Mouse (Mus musculus): ENCODE measurements around the gene Gabpa.

The Gabpa gene

DNA sequence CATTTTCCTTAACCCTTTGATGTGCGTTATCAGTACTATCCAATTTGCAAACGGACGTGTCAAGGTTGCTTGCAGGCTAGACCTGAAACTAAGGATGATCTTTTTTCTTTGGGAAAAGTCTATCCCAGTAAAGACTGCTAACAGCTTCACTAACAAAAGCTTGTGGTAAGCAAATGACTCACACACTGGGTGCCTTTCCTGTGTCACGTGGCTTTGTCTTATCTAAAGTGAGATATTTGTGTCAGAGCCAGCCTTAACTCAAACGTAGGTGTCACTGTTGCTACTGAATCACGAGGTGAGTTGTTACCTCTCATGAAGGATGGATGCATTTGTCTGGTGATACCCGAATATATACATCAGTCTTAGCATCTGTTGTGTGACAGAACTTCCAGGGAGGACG is 29.9 kb downstream of the Gabpa start:
- no peak for DNase-seq (ENCODE audit: low spot score in 2 of 2)

DNA sequence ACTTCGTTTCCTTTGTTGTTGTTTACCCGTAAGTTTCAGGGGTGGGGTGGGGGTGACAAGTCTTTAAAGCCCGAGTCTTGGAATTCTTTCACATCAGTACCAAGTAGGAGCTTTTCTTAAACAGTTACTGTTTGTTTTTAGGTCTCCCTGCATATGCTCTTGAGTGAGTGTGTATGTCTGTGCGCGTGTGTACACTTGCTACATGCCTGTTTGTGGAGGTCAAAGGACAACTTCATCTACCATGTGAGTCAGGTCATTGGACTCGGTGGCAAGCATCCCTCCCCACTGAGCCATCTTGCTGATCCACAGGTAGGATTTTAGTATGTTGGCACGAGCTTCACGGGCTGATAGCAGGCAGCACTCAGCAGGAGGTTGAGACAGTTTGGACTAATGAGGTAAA is 39.1 kb downstream of the Gabpa start:
- no peak for DNase-seq (ENCODE audit: low spot score in 2 of 2)

DNA sequence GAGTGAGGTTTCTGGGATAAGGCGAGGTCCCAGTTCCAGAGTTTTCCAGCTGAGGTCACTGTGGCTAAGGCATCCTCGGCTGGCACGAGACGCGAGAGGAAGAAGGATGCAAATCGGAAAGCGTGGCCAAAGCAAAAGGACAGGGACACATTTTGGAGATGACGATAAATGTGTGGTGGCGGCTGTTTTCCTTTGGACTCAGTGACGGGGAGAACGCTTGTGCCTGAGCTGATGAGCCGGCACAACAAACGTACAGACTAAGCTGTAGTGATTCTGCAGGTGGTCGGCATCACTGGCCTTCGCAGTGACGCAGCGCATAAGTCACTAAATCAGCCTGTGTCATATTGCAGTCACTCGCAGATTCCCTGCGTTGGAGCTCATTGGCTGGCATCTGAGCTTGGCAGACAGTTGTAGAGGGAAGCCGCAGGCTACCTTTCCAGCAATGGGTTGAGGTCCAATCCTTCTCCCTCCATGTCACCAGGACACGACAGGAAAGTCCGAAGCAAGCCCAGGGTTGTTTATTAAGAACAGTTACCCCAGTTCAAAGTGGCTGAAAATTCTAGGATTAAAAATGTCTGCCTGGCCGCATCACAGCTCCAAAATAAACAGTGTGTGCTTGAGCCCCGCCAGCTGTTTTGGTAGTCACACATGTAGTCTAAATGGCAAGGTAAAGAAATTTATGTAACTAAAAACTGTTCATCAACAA is 40.4 kb downstream of the Gabpa start:
- DNase-seq (ENCODE audit: low spot score in 2 of 2), result peak; percentile 53 to 65

DNA sequence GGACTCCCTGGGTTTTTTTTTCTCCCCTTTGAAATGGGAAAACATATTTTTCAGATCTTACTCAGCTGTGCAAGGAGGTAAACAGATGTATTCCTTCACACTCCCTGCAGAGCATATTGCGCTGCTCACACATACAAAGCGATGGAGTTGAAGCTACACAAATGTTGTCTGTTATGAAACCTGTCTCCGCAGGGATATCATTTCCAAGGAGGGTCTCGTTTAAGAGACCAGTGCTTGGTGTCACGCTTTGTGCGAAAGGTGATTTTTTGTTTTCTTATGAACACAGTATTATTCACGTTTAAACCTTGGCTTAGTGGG is 41.0 kb downstream of the Gabpa start:
- DNase-seq (ENCODE audit: low spot score in 2 of 2), result peak; percentile 33 to 38

DNA sequence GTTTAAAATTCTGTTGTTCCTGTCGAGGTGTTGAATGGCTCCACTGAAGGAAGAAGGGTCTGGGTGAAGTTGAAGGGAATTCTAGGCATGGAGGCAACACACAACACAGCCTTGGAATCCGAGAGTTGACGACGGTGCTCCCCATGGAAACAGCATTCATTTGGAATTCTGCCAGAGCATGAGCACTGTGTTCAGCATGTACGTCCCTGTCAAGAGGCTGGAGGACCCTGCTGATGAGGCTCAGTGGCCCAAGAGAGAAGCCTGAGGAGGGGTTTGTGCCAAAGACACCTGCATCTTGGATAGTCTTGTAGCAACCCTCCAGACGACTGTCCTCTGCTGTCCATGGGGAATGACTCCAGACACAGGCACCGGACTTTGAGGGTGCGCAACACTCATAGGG is 41.4 kb downstream of the Gabpa start:
- peak in 1 of 2 experiments; percentile 17 for DNase-seq (ENCODE audit: low spot score in 2 of 2)

DNA sequence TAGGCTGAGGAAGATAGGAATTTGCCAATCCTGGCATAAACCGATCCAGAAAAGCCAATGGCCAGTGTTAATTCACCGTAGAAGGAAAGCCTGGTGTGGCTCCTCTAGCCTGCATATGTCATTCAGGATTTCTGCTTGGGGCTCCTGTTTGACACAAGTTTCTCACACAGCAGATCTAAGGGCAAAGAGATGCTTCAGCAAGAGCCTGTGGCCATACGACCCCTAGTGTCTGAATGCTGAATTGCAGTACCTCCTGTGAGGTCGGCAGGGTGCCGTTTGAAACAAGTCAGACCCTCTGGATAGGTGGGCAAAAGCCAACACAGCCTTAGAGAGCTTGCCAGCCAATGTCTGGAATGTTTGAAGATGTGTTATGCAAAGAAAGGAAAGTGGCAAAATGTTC is 44.4 kb downstream of the Gabpa start:
- peak; percentile 74 to 75 for DNase-seq (ENCODE audit: low spot score in 2 of 2)

DNA sequence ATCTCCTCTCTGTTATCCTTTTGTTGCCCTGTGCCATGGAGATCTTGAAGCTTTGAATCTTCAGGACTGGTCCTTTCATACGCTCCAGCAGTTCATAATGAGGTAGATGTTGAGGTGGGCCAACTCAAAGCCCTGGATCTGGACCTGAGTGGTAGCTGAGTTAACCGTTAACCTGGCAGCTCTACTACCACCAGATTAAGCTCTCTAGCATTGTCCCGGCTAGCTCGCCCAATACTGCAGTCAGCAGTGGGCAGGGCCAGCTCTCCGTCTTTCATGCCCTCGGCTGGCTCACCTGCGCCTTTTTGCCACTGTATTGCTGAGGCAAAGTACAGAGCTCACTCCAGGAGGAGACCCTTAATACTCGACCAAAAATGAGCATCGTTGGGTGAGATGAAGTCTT is 46.4 kb downstream of the Gabpa start:
- no peak for DNase-seq (ENCODE audit: low spot score in 2 of 2)

DNA sequence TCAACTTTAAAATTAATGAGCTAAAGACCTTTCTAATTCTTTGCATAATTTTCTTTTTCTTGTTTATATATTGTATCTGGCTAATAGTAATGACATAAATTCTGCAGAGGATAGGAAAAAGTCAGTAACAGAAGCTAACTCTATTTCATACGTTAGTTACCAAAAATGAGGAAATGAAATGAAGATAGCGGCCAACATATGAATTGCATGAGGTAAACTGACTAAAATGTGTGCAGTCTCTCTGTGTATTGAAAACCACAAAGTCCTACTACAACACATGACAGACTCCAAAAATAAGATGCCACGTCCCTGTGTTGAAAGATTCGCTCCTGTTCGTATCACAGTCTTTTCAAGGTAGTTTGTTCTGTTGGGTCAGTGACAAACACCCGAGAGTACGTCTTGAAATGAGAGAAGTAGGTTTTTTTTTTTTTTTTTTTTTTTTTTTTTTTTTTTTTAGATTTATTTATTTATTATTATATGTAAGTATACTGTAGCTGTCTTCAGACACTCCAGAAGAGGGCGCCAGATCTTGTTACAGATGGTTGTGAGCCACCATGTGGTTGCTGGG is 47.1 kb downstream of the Gabpa start:
- no peak for DNase-seq (ENCODE audit: low spot score in 2 of 2)

DNA sequence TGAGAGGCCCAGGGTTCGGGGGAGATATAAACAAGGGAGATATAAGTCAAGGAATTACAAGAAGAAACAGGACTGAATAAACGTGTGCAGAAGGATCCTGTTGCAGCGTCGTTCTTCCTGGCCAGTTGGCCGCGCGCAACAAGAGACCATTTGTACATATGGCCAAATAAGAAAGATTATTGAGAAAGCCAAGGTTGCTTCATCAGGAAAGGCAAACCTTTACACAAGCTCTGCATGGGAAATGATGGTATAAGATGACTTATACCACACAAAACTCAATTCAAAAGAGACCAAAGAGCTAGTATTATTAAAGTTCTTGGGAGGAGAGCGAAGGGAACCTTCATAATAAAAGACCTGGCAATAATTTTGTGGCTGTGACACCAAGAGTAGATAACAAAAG is 49.8 kb downstream of the Gabpa start:
- DNase-seq (ENCODE audit: low spot score in 2 of 2), result no peak

DNA sequence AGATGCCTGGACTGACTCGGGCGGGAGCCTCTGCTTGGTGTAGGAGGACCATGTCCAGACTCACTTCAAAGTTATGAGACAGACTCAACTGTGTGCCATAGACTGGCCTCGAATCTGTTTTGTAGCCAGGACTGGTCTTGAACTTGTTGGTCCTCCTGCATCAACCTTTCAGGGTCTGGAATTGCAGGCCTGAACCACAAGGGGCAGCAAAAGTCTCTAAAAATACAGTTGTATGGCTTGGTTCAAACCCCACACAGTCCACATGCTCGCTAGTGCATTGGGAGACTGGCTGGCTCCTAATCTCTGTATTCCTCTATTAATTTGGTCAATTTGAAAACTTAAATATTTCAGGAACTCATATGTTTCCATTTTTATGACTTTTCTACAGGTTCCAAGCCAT is 68.3 kb downstream of the Gabpa start:
- DNase-seq (ENCODE audit: low spot score in 2 of 2), result no peak

DNA sequence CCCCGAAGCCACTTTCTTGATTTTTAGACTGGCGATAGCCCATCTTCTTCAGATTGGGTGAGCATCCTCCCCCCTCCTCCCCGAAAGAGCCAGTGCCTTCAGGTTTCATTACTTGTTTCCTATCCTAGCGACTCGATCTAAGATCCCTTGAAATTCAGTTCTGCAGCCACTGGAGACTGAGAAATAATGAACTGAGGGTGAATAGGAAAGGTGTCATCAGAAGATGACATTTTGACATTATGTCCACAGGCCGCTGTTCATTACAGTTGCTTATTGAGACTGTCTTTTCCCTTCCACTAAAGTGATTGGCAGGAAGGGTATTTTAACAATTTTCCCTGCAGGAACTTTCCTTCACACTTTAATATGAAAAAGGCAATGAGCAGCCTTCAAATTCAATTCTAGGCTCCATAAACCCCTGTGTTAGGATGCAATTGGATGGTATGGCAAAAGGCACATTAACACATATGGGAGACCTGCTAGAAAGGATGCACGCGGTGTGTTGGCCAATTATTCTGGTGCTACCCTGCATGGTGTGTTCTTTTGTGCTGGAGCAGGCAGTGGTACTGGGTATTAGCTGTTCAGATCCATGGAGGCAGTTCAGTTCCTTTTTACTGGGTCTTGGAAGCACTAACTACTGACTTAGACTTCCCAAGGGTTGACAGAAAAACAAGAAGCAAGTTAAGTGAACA is 76.9 kb downstream of the Gabpa start:
- no peak for DNase-seq (ENCODE audit: low spot score in 2 of 2)
